Mouse (Mus musculus) left cerebral cortex, adult 18-20 months (tissue): ENCODE results near the gene Nat8f2. TPM values are rescaled to one million over a fixed set of nuclear protein-coding genes. Genes with fewer than 3 reads are reported as not detected.
"Not testable (repeated sequence)": the region's sequence is repeated elsewhere in the genome, so short reads cannot be mapped to it uniquely, and the experiment has no call there.

Source experiments
- DNase-seq, 2 experiments: peaks; one replicate each; pipeline ENCODE4 v3.0.0; 2021 to 2022; ENCODE audit warnings: low spot score in 2 of 2, mixed read lengths in 1 of 2
- long read RNA-seq, 2 experiments: library from polyadenylated mRNA; stranded (forward); transcript quantifications; one replicate each; pipeline ENCODE4 v2.0.0; 2021
- total RNA-seq, 2 experiments: library from RNA; stranded (reverse); gene quantifications; 2 replicates each; pipeline ENCODE4 v1.2.3; 2021

Gene Nat8f2
- 1 to 10 TPM; 2.4 to 2.5 TPM for total RNA-seq
- long read RNA-seq, experiment 1, partial matches to known transcripts: 0 of 2 reads
- long read RNA-seq, experiment 1, other reads (novel, unspliced or antisense): 1 of 2 reads
- long read RNA-seq, experiment 2, partial matches to known transcripts: 1 of 4 reads
- long read RNA-seq, experiment 2, other reads (novel, unspliced or antisense): 3 of 4 reads

GRCm38 (mm10) chr6:85869006-85869405 lies at the start of gene Nat8f2:
Gene Nat8f2 (minus strand): TSS chr6:85869158.
- DNase-seq: not testable (repeated sequence)

GRCm38 (mm10) chr6:85918341-85918740 lies 49.4 kb upstream of the Nat8f2 start:
- DNase-seq: not testable (repeated sequence)

GRCm38 (mm10) chr6:85916596-85916995 lies 47.6 kb upstream of the Nat8f2 start:
- DNase-seq: no peak

GRCm38 (mm10) chr6:85915539-85916513 lies 46.9 kb upstream of the Nat8f2 start, which contains the start of gene Nat8f1:
Gene Nat8f1 (minus strand): TSS chr6:85915687.
- peak; percentile 78 to 88 for DNase-seq

- DNase-seq: no peak
Measured at GRCm38 (mm10) chr6:85915141-85915538, 46.2 kb upstream of the Nat8f2 start.

- DNase-seq: no peak
Measured at GRCm38 (mm10) chr6:85911587-85911986, 42.6 kb upstream of the Nat8f2 start, which contains the start of gene Tprkb. Gene Tprkb (plus strand): TSS chr6:85911865.

GRCm38 (mm10) chr6:85909704-85910103 lies 40.7 kb upstream of the Nat8f2 start:
- DNase-seq: no peak

GRCm38 (mm10) chr6:85908341-85908740 lies 39.4 kb upstream of the Nat8f2 start:
- no peak for DNase-seq

- DNase-seq: peak; percentile 14 to 44
Measured at GRCm38 (mm10) chr6:85906911-85907351, 38.0 kb upstream of the Nat8f2 start.

- peak; percentile 80 to 83 for DNase-seq
Measured at GRCm38 (mm10) chr6:85904642-85905061, 35.7 kb upstream of the Nat8f2 start, which contains the start of gene Nat8f4. Gene Nat8f4 (minus strand): TSS chr6:85904884.

GRCm38 (mm10) chr6:85902303-85902702 lies 33.3 kb upstream of the Nat8f2 start:
- no peak for DNase-seq

- DNase-seq: not testable (repeated sequence)
Measured at GRCm38 (mm10) chr6:85898596-85899475, 29.9 kb upstream of the Nat8f2 start.

GRCm38 (mm10) chr6:85895061-85895648 lies 26.2 kb upstream of the Nat8f2 start:
- peak in 1 of 2 experiments; percentile 29 for DNase-seq

- DNase-seq: no peak
Measured at GRCm38 (mm10) chr6:85888961-85889360, 20.0 kb upstream of the Nat8f2 start.

GRCm38 (mm10) chr6:85884311-85884710 lies 15.4 kb upstream of the Nat8f2 start:
- no peak for DNase-seq

- DNase-seq: not testable (repeated sequence)
Measured at GRCm38 (mm10) chr6:85883246-85883645, 14.3 kb upstream of the Nat8f2 start.

- no peak for DNase-seq
Measured at GRCm38 (mm10) chr6:85867726-85868690, 950 bp downstream of the Nat8f2 start.

- DNase-seq: not testable (repeated sequence)
Measured at GRCm38 (mm10) chr6:85866995-85867394, 2.0 kb downstream of the Nat8f2 start.

- DNase-seq: not testable (repeated sequence)
Measured at GRCm38 (mm10) chr6:85866166-85866565, 2.8 kb downstream of the Nat8f2 start.
